Mouse (Mus musculus) liver, postnatal 0 days (tissue): ENCODE measurements at regions not wholly inside any gene's neighbourhood (a gene's known extent, or its start where the extent isn't known, plus 50 kb on each side); places are given as distances from the start of the nearest gene placed in this dataset.

ENCODE experiments used
- ATAC-seq: fragments of 200-750 bp; cut with Nextera tagmentation; 2 replicates; pipeline ENCODE4 v1.8.0; 2017; ENCODE audit warnings: mild to moderate bottlenecking, moderate library complexity
- DNase-seq: peaks from one replicate; pipeline ENCODE4 v3.0.0-alpha.2; 2016
- H3K27ac ChIP-seq: fragments of 300-500 bp; sonication (generic); 2 replicates; pipeline ENCODE4 v1.5.1; 2014; ENCODE audit warnings: antibody characterized with exemption, moderate library complexity, mild to moderate bottlenecking, low read depth
- H3K27me3 ChIP-seq: fragments of 300-500 bp; sonication (generic); 2 replicates; pipeline ENCODE4 v1.6.1; 2014; ENCODE audit warnings: low read length, control low read depth, mixed read lengths; ENCODE audit not compliant: insufficient read depth
- H3K36me3 ChIP-seq: fragments of 300-500 bp; sonication (generic); replicated peaks from 2 replicates; pipeline ENCODE4 v1.6.1; 2014; ENCODE audit warnings: mild to moderate bottlenecking, control low read depth, low read length, moderate library complexity, mixed read lengths; ENCODE audit not compliant: insufficient read depth
- H3K4me1 ChIP-seq: fragments of 300-500 bp; sonication (generic); 2 replicates; pipeline ENCODE4 v1.6.1; 2014; ENCODE audit warnings: antibody characterized with exemption, mild to moderate bottlenecking, control low read depth; ENCODE audit not compliant: insufficient read depth
- H3K4me2 ChIP-seq: fragments of 300-500 bp; sonication (generic); 2 replicates; pipeline ENCODE4 v1.6.1; 2014; ENCODE audit warnings: low read depth, mild to moderate bottlenecking, low read length, moderate library complexity, mixed read lengths
- H3K4me3 ChIP-seq: fragments of 300-500 bp; sonication (generic); 2 replicates; pipeline ENCODE4 v1.5.1; 2014; ENCODE audit warnings: low read depth, low read length
- H3K9ac ChIP-seq: fragments of 300-500 bp; sonication (generic); replicated peaks from 2 replicates; pipeline ENCODE4 v1.6.1; 2014; ENCODE audit warnings: mild to moderate bottlenecking, moderate library complexity
- H3K9me3 ChIP-seq: fragments of 300-500 bp; sonication (generic); 2 replicates; pipeline ENCODE4 v1.6.1; 2016; ENCODE audit warnings: mild to moderate bottlenecking, control low read depth, low read length, mixed read lengths
- CTCF ChIP-seq: sonication (generic); IDR thresholded peaks from 2 replicates; pipeline ENCODE4 v1.5.1; 2016; ENCODE audit warnings: antibody characterized with exemption, low read depth
- EP300 ChIP-seq: IDR thresholded peaks from 2 replicates; pipeline ENCODE4 v1.6.1; 2016; ENCODE audit warnings: antibody characterized with exemption, low read depth, mild to moderate bottlenecking
- WGBS: fragments of 180-500 bp; shearing (Covaris S2); extraction: QIAGEN DNeasy Blood & Tissue Kit; methylation state at CpG from one replicate; pipeline ENCODE4 v1.1.7; 2014; ENCODE audit not compliant: insufficient replicate concordance; 5-methylcytosine and 5-hydroxymethylcytosine counted together

DNA sequence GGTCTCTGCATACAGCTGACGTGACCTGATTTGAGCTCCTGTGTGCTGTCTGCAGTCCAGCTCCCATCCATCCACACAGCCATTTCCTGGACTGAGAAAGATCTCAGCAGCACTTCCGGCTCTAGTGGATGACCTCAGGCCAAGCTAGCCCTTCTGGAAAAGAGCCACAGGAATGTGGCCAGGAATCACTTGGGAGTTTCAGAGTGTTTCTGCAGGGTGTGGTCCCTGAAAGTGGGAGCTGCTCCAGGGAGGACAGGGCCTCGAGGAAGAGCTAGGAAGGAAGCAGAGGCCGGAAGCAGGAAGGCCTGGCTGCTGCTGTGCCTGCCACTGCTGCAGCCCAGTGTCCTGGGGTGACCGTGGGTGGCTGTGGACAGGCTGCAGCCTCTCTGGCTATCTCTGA lies 142.5 kb downstream of the Chst1 start:
- Histone ChIP-seq H3K27ac (no peak overlapping the region), H3K9me3 (no peaks in the 10 kb centered on the region), H3K36me3 (no peaks in the 10 kb centered on the region), H3K4me2 (no peak overlapping the region), H3K4me3 (no peak overlapping the region), H3K9ac (no peak overlapping the region), H3K4me1 (no peaks in the 10 kb centered on the region), H3K27me3 (no peaks in the 10 kb centered on the region)
- ATAC-seq (peak; percentile 73), DNase-seq (peak; percentile 36)
- no peak for TF ChIP-seq CTCF
- no peak for TF ChIP-seq EP300
- 42% methylated on average over 5 of the region's 5 CpGs for WGBS

DNA sequence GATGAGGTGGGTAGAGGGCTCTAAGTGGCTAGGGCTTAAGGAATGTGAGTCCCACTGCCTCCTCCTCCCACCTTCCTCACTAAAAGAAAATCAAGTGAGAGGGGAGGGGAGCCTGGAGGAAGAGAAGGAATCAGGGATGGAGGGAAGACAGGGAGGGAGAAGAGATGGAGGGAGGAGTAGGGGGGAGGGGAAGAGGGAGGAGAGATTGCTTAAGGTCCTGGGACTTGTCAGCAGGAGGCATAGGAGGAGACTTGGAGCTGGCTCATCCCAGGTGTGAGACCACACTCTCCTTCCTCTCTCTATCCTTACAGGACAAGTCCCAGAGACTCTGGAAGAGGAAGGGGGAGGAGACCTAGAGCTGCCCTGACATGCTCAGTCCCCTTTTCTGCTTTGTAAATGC lies 143.2 kb downstream of the Chst1 start:
- ATAC-seq: no peak
- H3K36me3 ChIP-seq: no peaks in the 10 kb centered on the region
- H3K27me3 ChIP-seq: no peaks in the 10 kb centered on the region
- H3K9ac ChIP-seq: no peak overlapping the region
- DNase-seq: no peak
- H3K4me1 ChIP-seq: no peaks in the 10 kb centered on the region
- H3K27ac ChIP-seq: no peak overlapping the region
- H3K4me2 ChIP-seq: no peak overlapping the region
- no peaks in the 10 kb centered on the region for H3K9me3 ChIP-seq
- TF ChIP-seq EP300 (no peak), CTCF (no peak)
- no peak overlapping the region for H3K4me3 ChIP-seq

DNA sequence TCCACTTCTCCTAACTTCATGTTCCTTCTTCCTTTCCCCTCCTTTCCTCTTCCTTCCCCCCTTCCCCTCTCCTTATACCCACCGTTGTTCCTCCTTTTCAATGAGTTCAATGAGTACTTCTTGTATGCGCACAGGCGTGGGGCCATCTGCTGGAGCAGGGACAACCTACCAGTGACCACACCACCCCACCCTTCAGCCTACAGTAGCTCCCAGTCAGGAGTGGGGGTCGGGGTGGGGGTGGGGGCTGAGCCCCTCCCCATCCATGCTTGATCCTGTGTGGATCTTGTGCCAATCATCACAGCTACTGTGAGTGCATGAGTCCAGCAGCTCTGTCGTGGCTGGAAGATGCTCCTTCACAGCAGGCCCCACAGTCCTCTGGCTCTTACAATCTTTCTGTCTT lies 143.6 kb downstream of the Chst1 start:
- no peak for ATAC-seq
- Histone ChIP-seq H3K9ac (no peak overlapping the region), H3K4me3 (no peak overlapping the region), H3K4me1 (no peaks in the 10 kb centered on the region), H3K4me2 (no peak overlapping the region), H3K27ac (no peak overlapping the region), H3K36me3 (no peaks in the 10 kb centered on the region), H3K27me3 (no peaks in the 10 kb centered on the region), H3K9me3 (no peaks in the 10 kb centered on the region)
- WGBS: 27% methylated on average over 5 of the region's 5 CpGs
- no peak for DNase-seq
- TF ChIP-seq EP300 (no peak), CTCF (no peak)

DNA sequence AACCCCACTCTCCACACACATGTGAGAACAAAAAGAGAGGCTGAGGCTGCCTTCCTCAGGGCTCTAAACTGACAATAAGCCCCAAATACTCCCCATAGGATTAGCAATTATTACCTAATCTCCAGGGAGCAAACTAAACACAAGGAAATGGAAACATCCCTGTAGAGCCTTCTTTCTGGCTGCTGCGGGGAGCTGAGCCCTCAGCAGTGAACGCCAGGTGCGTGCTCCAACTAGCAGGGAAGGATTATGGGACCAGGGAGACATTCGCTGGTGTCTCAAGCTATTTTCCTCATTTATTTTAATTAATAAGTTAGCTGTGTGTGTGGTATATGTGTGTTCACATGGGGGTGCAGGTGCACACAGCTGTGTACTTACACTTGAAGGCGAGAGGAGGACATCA lies 144.4 kb downstream of the Chst1 start:
- 74% methylated on average over 5 of the region's 5 CpGs for WGBS
- TF ChIP-seq CTCF (no peak), EP300 (no peak)

DNA sequence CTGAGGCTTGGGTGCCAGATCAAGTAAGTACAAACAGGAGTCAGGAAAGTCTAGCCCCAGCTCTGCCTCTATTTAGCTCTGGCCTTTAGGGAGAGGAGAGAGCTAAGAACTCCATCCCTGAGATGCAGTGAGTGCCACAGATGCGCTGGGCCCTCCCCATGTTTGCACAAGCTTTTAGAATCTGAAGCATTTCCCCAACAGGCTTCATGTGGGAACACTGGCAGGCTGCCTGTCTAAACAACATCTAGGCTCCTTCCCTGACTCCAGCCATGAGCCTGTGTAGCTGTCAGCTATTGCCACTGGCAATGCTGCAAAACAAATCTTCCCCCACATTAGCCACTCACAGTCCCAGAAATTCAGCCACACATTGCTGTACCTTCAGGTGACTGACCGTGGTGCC lies 147.9 kb downstream of the Chst1 start:
- Histone ChIP-seq H3K4me1 (peaks cover 10% of the 10 kb centered on the region), H3K4me3 (no peak overlapping the region), H3K4me2 (no peak overlapping the region), H3K36me3 (no peaks in the 10 kb centered on the region), H3K9ac (no peak overlapping the region), H3K27me3 (no peaks in the 10 kb centered on the region), H3K9me3 (no peaks in the 10 kb centered on the region), H3K27ac (no peak overlapping the region)
- DNase-seq (no peak), ATAC-seq (no peak)
- WGBS: 73% methylated on average over 2 of the region's 2 CpGs
- TF ChIP-seq CTCF (no peak), EP300 (no peak)

More for the DNA sequence above, 144.4 kb downstream of the Chst1 start:
- Histone ChIP-seq H3K4me2 (no peak overlapping the region), H3K27me3 (no peaks in the 10 kb centered on the region), H3K36me3 (no peaks in the 10 kb centered on the region), H3K27ac (no peak overlapping the region), H3K4me3 (no peak overlapping the region), H3K9ac (no peak overlapping the region), H3K9me3 (no peaks in the 10 kb centered on the region), H3K4me1 (no peaks in the 10 kb centered on the region)
- ATAC-seq (no peak), DNase-seq (no peak)

DNA sequence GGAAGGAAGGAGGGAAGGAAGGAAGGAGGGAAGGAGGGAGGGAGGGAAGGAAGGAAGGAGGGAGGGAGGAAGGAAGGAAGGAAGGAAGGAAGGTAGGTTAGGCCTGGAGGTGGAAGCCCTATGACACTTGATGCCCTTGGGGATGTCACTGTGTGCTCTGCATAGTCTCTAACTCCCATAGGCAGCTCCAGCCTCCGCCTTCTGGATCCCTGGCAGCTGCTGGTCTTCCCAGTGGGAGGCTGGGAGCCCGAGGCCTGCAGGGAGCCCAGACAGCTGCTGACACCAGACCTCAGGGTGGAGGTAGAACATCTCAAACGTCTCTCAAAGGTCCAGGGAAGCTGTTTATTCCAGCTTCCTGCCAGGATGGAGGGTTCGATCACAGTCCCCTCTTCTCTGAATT lies 150.6 kb downstream of the Chst1 start:
- Histone ChIP-seq H3K36me3 (no peaks in the 10 kb centered on the region), H3K27ac (no peak overlapping the region)
- no peak for DNase-seq

DNA sequence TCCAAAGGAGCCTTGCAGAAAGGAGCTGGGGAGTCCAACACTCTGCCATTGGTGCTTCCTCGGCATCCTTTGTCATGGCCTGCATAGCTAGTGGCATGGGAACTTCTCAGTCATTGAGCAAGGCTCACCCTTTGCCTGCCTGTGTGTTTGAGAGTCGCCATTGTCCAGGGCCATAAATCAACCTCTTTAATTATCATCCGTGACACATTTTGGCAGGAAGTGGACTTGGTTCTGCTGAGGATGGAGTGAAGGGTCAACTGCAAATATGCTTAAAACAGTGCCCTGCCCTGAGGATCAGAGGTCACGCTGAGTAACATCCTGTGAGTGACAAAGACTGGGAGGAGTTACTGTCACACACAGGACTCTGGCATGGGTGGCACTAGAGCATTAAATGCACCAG lies 151.2 kb downstream of the Chst1 start:
- WGBS: 30% methylated on average over 4 of the region's 4 CpGs
- TF ChIP-seq CTCF (no peak), EP300 (no peak)
- peak; percentile 62; the same call in 1 of the 2 replicates for ATAC-seq
- Histone ChIP-seq H3K9me3 (no peaks in the 10 kb centered on the region), H3K4me3 (no peak overlapping the region), H3K4me1 (peaks cover 10% of the 10 kb centered on the region), H3K9ac (no peak overlapping the region), H3K27me3 (no peaks in the 10 kb centered on the region), H3K27ac (no peak overlapping the region), H3K36me3 (no peaks in the 10 kb centered on the region), H3K4me2 (no peak overlapping the region)
- DNase-seq: peak; percentile 27

More for the DNA sequence above, 150.6 kb downstream of the Chst1 start:
- TF ChIP-seq CTCF (no peak), EP300 (no peak)
- Histone ChIP-seq H3K4me2 (no peak overlapping the region), H3K9ac (no peak overlapping the region), H3K27me3 (no peaks in the 10 kb centered on the region), H3K4me1 (peaks cover 10% of the 10 kb centered on the region), H3K4me3 (no peak overlapping the region), H3K9me3 (no peaks in the 10 kb centered on the region)
- 58% methylated on average over 4 of the region's 4 CpGs for WGBS
- no peak for ATAC-seq
